Mouse (Mus musculus): ENCODE data around the gene Baz1a. TPM values are rescaled to one million over a fixed set of nuclear protein-coding genes. Genes with fewer than 3 reads are reported as not detected.
A peak's percentile ranks its signal among the peaks of the same experiment; 100 is the strongest.

The Baz1a gene
- total and polyA plus RNA-seq, 2 experiments = 1.6 to 6.8 TPM

DNA sequence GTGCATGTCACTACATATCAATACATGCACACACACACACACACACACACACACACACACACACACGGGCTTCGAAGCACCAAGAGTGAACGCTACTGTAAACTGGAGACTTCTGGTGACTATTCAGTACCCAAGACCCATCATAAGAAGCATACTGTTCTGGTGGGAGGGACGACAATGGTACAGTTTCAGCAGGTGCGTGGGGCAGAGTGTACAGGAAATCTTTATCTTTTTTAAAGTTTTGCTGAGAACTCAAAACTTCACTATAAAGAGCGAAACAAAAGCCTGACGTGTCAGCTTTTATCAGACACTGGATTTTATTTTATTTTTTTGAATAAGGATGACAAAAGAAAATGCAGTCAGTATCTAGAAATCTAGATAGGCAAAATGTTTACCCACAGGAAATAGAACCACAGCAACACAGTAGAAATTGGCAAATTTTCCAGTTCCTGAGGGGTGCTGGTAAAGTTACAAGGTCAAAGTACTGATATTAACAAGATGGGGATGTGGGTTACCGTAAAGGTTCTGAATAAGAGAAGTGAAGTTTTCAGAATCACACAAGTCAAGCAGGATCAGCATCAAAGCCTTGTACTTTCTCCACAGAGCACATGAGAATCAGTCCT lies 35.7 kb upstream of the Baz1a start:
- no peak overlapping the region for H3K9ac ChIP-seq (ENCODE audit: low read depth, low read length)
- H3K79me2 ChIP-seq (ENCODE audit: control insufficient read depth, insufficient read depth, low read length) = no peaks in the 10 kb centered on the region
- no peak overlapping the region for H3K4me3 ChIP-seq (ENCODE audit: insufficient read depth, low read depth, low read length)
- H3K36me3 ChIP-seq (ENCODE audit: control insufficient read depth, insufficient read depth, low read length) = peaks cover 10% of the 10 kb centered on the region
- TF ChIP-seq CTCF (IDR thresholded peaks at IDR 0.05; ENCODE audit: low read depth, low read length) = no peak
- no peak for TF ChIP-seq POLR2A (IDR thresholded peaks at IDR 0.05; ENCODE audit: extremely low read depth, insufficient read depth, low read length)
- 84% methylated on average over 8 of the region's 8 CpGs for WGBS
- no peak overlapping the region for H3K27ac ChIP-seq (replicated peaks; ENCODE audit: insufficient read depth, low read depth, low read length)
- H3K4me1 ChIP-seq (ENCODE audit: control insufficient read depth, insufficient read depth, low read length) = no peaks in the 10 kb centered on the region
- no peaks in the 10 kb centered on the region for H3K27me3 ChIP-seq (ENCODE audit: control insufficient read depth, insufficient read depth, low read length)
- no peak for DNase-seq (ENCODE audit: extremely low read depth, low read depth, low spot score)

DNA sequence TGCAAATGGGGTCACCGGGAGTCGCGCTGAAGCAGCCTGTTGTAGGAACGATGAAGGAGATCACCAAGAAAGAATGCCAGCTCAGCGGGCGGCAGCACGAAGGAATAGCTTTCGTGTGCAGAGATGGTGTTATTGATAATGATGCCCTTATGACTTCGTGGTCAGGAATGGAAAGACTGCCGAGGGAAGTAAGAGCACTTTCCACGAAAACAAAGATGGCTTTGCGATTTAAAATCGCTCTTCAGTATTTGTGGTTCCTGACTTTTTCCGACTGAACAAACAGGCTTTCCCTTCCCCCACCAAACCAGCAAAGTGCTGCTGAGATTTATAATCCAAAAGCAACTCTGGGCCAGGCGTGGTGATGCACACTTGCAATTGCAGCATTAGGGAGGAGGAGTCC lies 26.9 kb upstream of the Baz1a start:
- Histone ChIP-seq H3K36me3 (ENCODE audit: control insufficient read depth, insufficient read depth, low read length) (peaks cover 4% of the 10 kb centered on the region), H3K4me1 (ENCODE audit: control insufficient read depth, insufficient read depth, low read length) (no peaks in the 10 kb centered on the region), H3K27me3 (ENCODE audit: control insufficient read depth, insufficient read depth, low read length) (no peaks in the 10 kb centered on the region), H3K27ac (replicated peaks; ENCODE audit: insufficient read depth, low read depth, low read length) (no peak overlapping the region), H3K4me3 (ENCODE audit: insufficient read depth, low read depth, low read length) (no peak overlapping the region), H3K9ac (ENCODE audit: low read depth, low read length) (no peak overlapping the region), H3K79me2 (ENCODE audit: control insufficient read depth, insufficient read depth, low read length) (no peaks in the 10 kb centered on the region)
- DNase-seq (ENCODE audit: extremely low read depth, low read depth, low spot score) = no peak
- 75% methylated on average over 15 of the region's 15 CpGs for WGBS
- TF ChIP-seq CTCF (IDR thresholded peaks at IDR 0.05; ENCODE audit: low read depth, low read length) (no peak), POLR2A (IDR thresholded peaks at IDR 0.05; ENCODE audit: extremely low read depth, insufficient read depth, low read length) (no peak)

- no peak for TF ChIP-seq POLR2A (IDR thresholded peaks at IDR 0.05; ENCODE audit: extremely low read depth, insufficient read depth, low read length)
- no peak for TF ChIP-seq CTCF (IDR thresholded peaks at IDR 0.05; ENCODE audit: low read depth, low read length)
- WGBS = 56% methylated on average over 3 of the region's 3 CpGs
- no peaks in the 10 kb centered on the region for H3K36me3 ChIP-seq (ENCODE audit: control insufficient read depth, insufficient read depth, low read length)
- H3K27ac ChIP-seq (replicated peaks; ENCODE audit: insufficient read depth, low read depth, low read length) = no peak overlapping the region
- H3K27me3 ChIP-seq (ENCODE audit: control insufficient read depth, insufficient read depth, low read length) = no peaks in the 10 kb centered on the region
- no peak for DNase-seq (ENCODE audit: extremely low read depth, low read depth, low spot score)
- no peaks in the 10 kb centered on the region for H3K79me2 ChIP-seq (ENCODE audit: control insufficient read depth, insufficient read depth, low read length)
- no peak overlapping the region for H3K9ac ChIP-seq (ENCODE audit: low read depth, low read length)
- no peaks in the 10 kb centered on the region for H3K4me1 ChIP-seq (ENCODE audit: control insufficient read depth, insufficient read depth, low read length)
- no peak overlapping the region for H3K4me3 ChIP-seq (ENCODE audit: insufficient read depth, low read depth, low read length)
These were observed 12.9 kb upstream of the Baz1a start for GRCm38 (mm10) chr12:55027088-55027487.

GRCm38 (mm10) chr12:55023284-55023683 lies 9.1 kb upstream of the Baz1a start:
- Histone ChIP-seq H3K27ac (replicated peaks; ENCODE audit: insufficient read depth, low read depth, low read length) (no peak overlapping the region), H3K4me1 (ENCODE audit: control insufficient read depth, insufficient read depth, low read length) (no peaks in the 10 kb centered on the region), H3K79me2 (ENCODE audit: control insufficient read depth, insufficient read depth, low read length) (no peaks in the 10 kb centered on the region), H3K27me3 (ENCODE audit: control insufficient read depth, insufficient read depth, low read length) (no peaks in the 10 kb centered on the region), H3K9ac (ENCODE audit: low read depth, low read length) (no peak overlapping the region), H3K4me3 (ENCODE audit: insufficient read depth, low read depth, low read length) (no peak overlapping the region), H3K36me3 (ENCODE audit: control insufficient read depth, insufficient read depth, low read length) (no peaks in the 10 kb centered on the region)
- TF ChIP-seq POLR2A (IDR thresholded peaks at IDR 0.05; ENCODE audit: extremely low read depth, insufficient read depth, low read length) = no peak
- TF ChIP-seq CTCF (IDR thresholded peaks at IDR 0.05; ENCODE audit: low read depth, low read length) = no peak
- WGBS = 73% methylated on average over 2 of the region's 2 CpGs
- DNase-seq (ENCODE audit: extremely low read depth, low read depth, low spot score) = no peak

DNA sequence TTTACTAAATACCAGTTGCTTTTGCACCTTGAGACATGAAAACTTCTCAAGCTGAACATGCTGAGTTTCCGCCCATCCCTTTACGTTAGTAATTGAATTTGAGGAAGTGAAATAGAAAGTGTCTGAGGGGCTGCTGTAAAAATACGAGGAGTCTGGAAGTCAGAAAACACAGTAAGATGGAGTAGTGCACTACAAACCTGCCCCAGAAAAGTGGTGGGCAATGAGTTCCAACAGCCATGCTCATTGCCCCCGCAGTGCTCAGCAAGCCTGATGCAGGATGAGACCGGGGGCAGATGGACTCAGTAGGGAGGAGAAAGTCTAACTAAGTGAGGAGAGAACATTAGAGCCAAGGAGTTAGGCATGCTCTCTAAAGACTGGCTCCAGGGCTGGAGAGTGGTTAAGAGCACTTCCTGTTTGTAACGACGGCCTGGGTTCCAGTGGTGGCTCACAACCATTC lies 5.3 kb upstream of the Baz1a start:
- H3K9ac ChIP-seq (ENCODE audit: low read depth, low read length) = no peak overlapping the region
- no peaks in the 10 kb centered on the region for H3K79me2 ChIP-seq (ENCODE audit: control insufficient read depth, insufficient read depth, low read length)
- DNase-seq (ENCODE audit: extremely low read depth, low read depth, low spot score) = peak; percentile 17
- TF ChIP-seq POLR2A (IDR thresholded peaks at IDR 0.05; ENCODE audit: extremely low read depth, insufficient read depth, low read length) = no peak
- no peak for TF ChIP-seq CTCF (IDR thresholded peaks at IDR 0.05; ENCODE audit: low read depth, low read length)
- H3K4me3 ChIP-seq (ENCODE audit: insufficient read depth, low read depth, low read length) = no peak overlapping the region
- no peaks in the 10 kb centered on the region for H3K27me3 ChIP-seq (ENCODE audit: control insufficient read depth, insufficient read depth, low read length)
- H3K27ac ChIP-seq (replicated peaks; ENCODE audit: insufficient read depth, low read depth, low read length) = no peak overlapping the region
- no peaks in the 10 kb centered on the region for H3K4me1 ChIP-seq (ENCODE audit: control insufficient read depth, insufficient read depth, low read length)
- 81% methylated on average over 7 of the region's 7 CpGs for WGBS
- H3K36me3 ChIP-seq (ENCODE audit: control insufficient read depth, insufficient read depth, low read length) = no peaks in the 10 kb centered on the region

GRCm38 (mm10) chr12:55017119-55017721 lies 3.1 kb upstream of the Baz1a start:
- Histone ChIP-seq H3K36me3 (ENCODE audit: control insufficient read depth, insufficient read depth, low read length) (no peaks in the 10 kb centered on the region), H3K4me1 (ENCODE audit: control insufficient read depth, insufficient read depth, low read length) (no peaks in the 10 kb centered on the region), H3K4me3 (ENCODE audit: insufficient read depth, low read depth, low read length) (no peak overlapping the region), H3K79me2 (ENCODE audit: control insufficient read depth, insufficient read depth, low read length) (no peaks in the 10 kb centered on the region), H3K9ac (ENCODE audit: low read depth, low read length) (no peak overlapping the region), H3K27ac (replicated peaks; ENCODE audit: insufficient read depth, low read depth, low read length) (no peak overlapping the region), H3K27me3 (ENCODE audit: control insufficient read depth, insufficient read depth, low read length) (no peaks in the 10 kb centered on the region)
- WGBS = 75% methylated on average over 9 of the region's 9 CpGs
- DNase-seq (ENCODE audit: extremely low read depth, low read depth, low spot score) = no peak
- TF ChIP-seq POLR2A (IDR thresholded peaks at IDR 0.05; ENCODE audit: extremely low read depth, insufficient read depth, low read length) (no peak), CTCF (IDR thresholded peaks at IDR 0.05; ENCODE audit: low read depth, low read length) (no peak)

Data from liver, adult 2 months (tissue).